Mouse (Mus musculus) limb, embryonic 15.5 days (tissue): ENCODE measurements around the gene Galnt6. TPM values are rescaled to one million over a fixed set of nuclear protein-coding genes. Genes with fewer than 3 reads are reported as not detected.

Experiments
- microRNA-seq: library from miRNA; unstranded; fragments of <30 nt; microRNA quantifications from one replicate; pipeline ENCODE4, GENCODE M21; 2016
- polyA plus RNA-seq: library from polyadenylated mRNA; unstranded; fragments of >200 nt; fragmentation: Nextera tagmentation; extraction: Ambion mirVana; gene quantifications from 2 replicates; pipeline ENCODE4 v1.2.1, GENCODE M21; 2015

The Galnt6 gene
- polyA plus RNA-seq, 1 experiment from 2014 or later = 6.3 TPM

Small RNA genes lying within 50 kb of the gene (microRNA-seq; reads per million reads assigned to microRNA genes)
- gene Mir6961 = not detected

Other genes starting within 250 kb of the Galnt6 start
- 13.6 and 15.9 TPM in 2 replicates for gene Csrnp2, start 233.9 kb downstream of the Galnt6 start, polyA plus RNA-seq
- gene Tfcp2, start 177.4 kb downstream of the Galnt6 start, polyA plus RNA-seq = 24.9 and 25.4 TPM in 2 replicates
- gene Pou6f1, start 129.4 kb downstream of the Galnt6 start, polyA plus RNA-seq = 4.9 and 7.4 TPM in 2 replicates
- gene Dazap2, start 114.0 kb downstream of the Galnt6 start, polyA plus RNA-seq = 166 and 185 TPM in 2 replicates
- 34.8 and 36.6 TPM in 2 replicates for gene Smagp, start 92.4 kb downstream of the Galnt6 start, polyA plus RNA-seq
- gene Bin2, start 59.8 kb downstream of the Galnt6 start, polyA plus RNA-seq = 4.8 and 4.9 TPM in 2 replicates
- gene Cela1, start 41.5 kb downstream of the Galnt6 start, polyA plus RNA-seq = 4.2 and 6.3 TPM in 2 replicates
- gene Slc4a8, start 32.4 kb upstream of the Galnt6 start, polyA plus RNA-seq = 3.2 and 3.7 TPM in 2 replicates
- gene Scn8a, start 140.5 kb upstream of the Galnt6 start, polyA plus RNA-seq = 1.3 and 3.1 TPM in 2 replicates